Mouse (Mus musculus) embryonic facial prominence, embryonic 12.5 days (tissue): ENCODE measurements around the gene Wnt6. TPM values are rescaled to one million over a fixed set of nuclear protein-coding genes. Genes with fewer than 3 reads are reported as not detected.
A peak's percentile ranks its signal among the peaks of the same experiment; 100 is the strongest.

Source experiments
- ATAC-seq: fragments of 200-750 bp; cut with Nextera tagmentation; 2 replicates; pipeline ENCODE4 v1.8.0; 2017; ENCODE audit not compliant: insufficient number of reproducible peaks, insufficient read depth, low FRiP score, low TSS enrichment
- H3K27ac ChIP-seq: fragments of 300-500 bp; sonication (generic); 2 replicates; pipeline ENCODE4 v1.5.1; 2016; ENCODE audit warnings: mild to moderate bottlenecking
- H3K27me3 ChIP-seq: fragments of 300-500 bp; sonication (generic); 2 replicates; pipeline ENCODE4 v1.6.1; 2016; ENCODE audit warnings: mild to moderate bottlenecking, moderate library complexity
- H3K36me3 ChIP-seq: fragments of 300-500 bp; sonication (generic); 2 replicates; pipeline ENCODE4 v1.6.1; 2016; ENCODE audit warnings: mild to moderate bottlenecking
- H3K4me1 ChIP-seq: fragments of 300-500 bp; sonication (generic); 2 replicates; pipeline ENCODE4 v1.6.1; 2016
- H3K4me2 ChIP-seq: fragments of 300-500 bp; sonication (generic); replicated peaks from 2 replicates; pipeline ENCODE4 v1.6.1; 2016; ENCODE audit warnings: mild to moderate bottlenecking, moderate library complexity
- H3K4me3 ChIP-seq: fragments of 300-500 bp; sonication (generic); 2 replicates; pipeline ENCODE4 v1.5.1; 2016; ENCODE audit warnings: mild to moderate bottlenecking
- H3K9ac ChIP-seq: fragments of 300-500 bp; sonication (generic); 2 replicates; pipeline ENCODE4 v1.6.1; 2016; ENCODE audit warnings: mild to moderate bottlenecking, moderate library complexity
- H3K9me3 ChIP-seq: fragments of 300-500 bp; sonication (generic); 2 replicates; pipeline ENCODE4 v1.6.1; 2016; ENCODE audit warnings: mild to moderate bottlenecking, moderate library complexity
- WGBS: fragments of 180-500 bp; shearing (Covaris S2); methylation state at CpG from one replicate; pipeline ENCODE4 v1.1.7; 2016; 5-methylcytosine and 5-hydroxymethylcytosine counted together
- polyA plus RNA-seq: library from polyadenylated mRNA; unstranded; fragments of >200 nt; fragmentation: Nextera tagmentation; extraction: Ambion mirVana; gene quantifications from 2 replicates; pipeline ENCODE4 v1.2.1, GENCODE M21; 2016

The Wnt6 gene
- polyA plus RNA-seq, 1 experiment from 2014 or later, result 30.8 TPM

DNA sequence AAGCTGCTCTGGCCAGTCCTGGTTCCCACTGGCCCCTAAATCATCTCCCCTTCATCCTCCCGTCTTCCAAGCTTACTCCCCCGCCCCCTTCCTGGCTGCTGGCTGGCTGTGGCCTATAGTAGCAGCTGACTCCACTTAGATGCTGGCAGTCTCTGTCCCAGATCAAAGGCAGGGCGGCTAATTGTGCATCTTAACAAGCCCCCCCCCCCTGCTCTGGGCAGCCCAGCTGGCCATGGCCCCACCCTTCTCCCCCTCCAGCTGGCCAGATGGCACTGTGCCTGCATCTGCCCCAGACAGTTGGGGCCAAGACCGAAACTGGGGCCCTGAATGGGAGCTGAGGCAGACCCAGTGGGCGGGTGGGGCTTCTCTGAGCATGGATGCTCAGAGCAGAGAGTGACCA, 25.8 kb downstream of the Wnt6 start:
- H3K9ac ChIP-seq, result no peak overlapping the region
- H3K9me3 ChIP-seq, result no peaks in the 10 kb centered on the region
- no peak overlapping the region for H3K4me2 ChIP-seq
- no peak for ATAC-seq
- peaks cover 98% of the 10 kb centered on the region for H3K27me3 ChIP-seq
- peak overlapping the region; percentile 41; the same call in 1 of the 2 replicates for H3K27ac ChIP-seq
- 7% methylated on average over 5 of the region's 5 CpGs for WGBS
- no peak overlapping the region for H3K4me3 ChIP-seq
- no peaks in the 10 kb centered on the region for H3K36me3 ChIP-seq
- peaks cover 41% of the 10 kb centered on the region for H3K4me1 ChIP-seq

GRCm38 (mm10) chr1:74800424-74800888, 28.8 kb downstream of the Wnt6 start:
- Histone ChIP-seq H3K4me3 (peak overlapping the region; percentile 14; the same call in 1 of the 2 replicates), H3K27me3 (peaks cover 98% of the 10 kb centered on the region), H3K27ac (no peak overlapping the region), H3K9ac (no peak overlapping the region), H3K4me1 (peaks cover 35% of the 10 kb centered on the region), H3K4me2 (peak overlapping the region; percentile 36), H3K36me3 (no peaks in the 10 kb centered on the region), H3K9me3 (no peaks in the 10 kb centered on the region)
- under 1% methylated on average over 29 of the region's 29 CpGs for WGBS
- no peak for ATAC-seq

DNA sequence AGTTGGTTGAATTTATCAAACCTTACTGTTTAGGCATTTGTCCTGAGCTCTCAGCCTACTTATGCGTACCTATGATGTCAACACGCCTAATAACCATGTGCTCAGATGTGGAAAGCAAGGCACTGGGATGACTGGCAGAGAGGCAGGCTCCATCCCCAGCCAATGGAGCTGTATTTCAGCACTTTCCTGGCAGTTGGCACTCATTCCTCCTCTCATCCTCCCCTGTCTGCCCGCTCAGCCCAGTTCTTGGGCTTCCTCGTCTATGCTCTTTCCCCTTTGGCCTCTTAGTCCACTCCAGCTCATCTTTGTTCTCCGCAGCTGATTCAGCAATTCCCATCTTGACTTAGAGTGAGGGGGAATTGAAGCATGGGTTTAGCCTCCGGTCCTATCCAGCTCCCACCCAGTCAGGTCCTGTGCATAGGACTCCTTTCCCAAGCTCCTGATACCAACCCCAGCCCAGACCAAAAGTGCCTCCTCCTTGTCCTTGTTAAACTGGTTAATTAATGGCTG, 30.0 kb downstream of the Wnt6 start:
- no peak for ATAC-seq
- Histone ChIP-seq H3K27me3 (peaks cover 98% of the 10 kb centered on the region), H3K4me1 (peaks cover 45% of the 10 kb centered on the region)

GRCm38 (mm10) chr1:74802795-74803656, 31.3 kb downstream of the Wnt6 start:
- 0 out of 2 replicates have a peak, but pooled peaks have one; percentile 12 for ATAC-seq
- no peak overlapping the region for H3K27ac ChIP-seq
- peak overlapping the region; percentile 42 for H3K4me3 ChIP-seq
- WGBS, result under 1% methylated on average over 57 of the region's 57 CpGs
- no peaks in the 10 kb centered on the region for H3K9me3 ChIP-seq
- H3K9ac ChIP-seq, result peak overlapping the region; percentile 34
- no peaks in the 10 kb centered on the region for H3K36me3 ChIP-seq
- peaks cover 99% of the 10 kb centered on the region for H3K27me3 ChIP-seq
- peaks cover 55% of the 10 kb centered on the region for H3K4me1 ChIP-seq
- peak overlapping the region; percentile 85 for H3K4me2 ChIP-seq

More for the DNA sequence above, 30.0 kb downstream of the Wnt6 start:
- H3K4me3 ChIP-seq, result no peak overlapping the region
- H3K4me2 ChIP-seq, result no peak overlapping the region
- WGBS, result 13% methylated on average over 6 of the region's 6 CpGs
- no peaks in the 10 kb centered on the region for H3K9me3 ChIP-seq
- no peak overlapping the region for H3K27ac ChIP-seq
- no peaks in the 10 kb centered on the region for H3K36me3 ChIP-seq
- H3K9ac ChIP-seq, result no peak overlapping the region

DNA sequence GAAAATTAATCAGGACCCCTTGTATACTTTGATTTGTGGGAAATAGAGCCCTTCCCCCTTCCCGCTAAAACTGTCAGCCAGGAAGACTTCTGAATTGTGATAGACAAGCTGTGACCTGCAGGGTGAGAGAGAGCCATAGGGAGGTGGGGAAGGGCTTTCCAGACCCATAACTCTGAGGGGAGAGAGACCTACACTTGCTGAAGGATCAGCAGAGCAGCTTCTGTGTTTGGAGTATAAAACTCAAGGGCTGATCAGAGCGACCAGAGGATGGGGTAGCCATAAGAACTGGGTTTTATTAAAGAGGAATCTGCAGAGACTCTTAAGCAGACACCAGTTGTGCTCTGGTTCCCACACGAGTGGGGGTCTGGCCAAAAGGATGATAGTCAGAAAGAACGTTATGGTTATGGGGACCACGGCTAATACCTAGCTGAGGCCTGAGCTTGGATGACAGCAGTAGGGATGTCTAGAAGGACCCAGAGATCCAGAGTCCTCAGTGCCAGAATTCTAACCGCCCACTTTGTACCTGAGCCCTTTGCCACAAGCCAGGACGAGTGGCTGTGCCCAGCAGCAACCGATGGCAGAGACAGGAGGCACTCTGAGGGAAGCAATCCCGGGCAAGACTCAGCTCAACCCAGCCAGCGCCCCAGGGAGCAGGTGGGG, 32.6 kb downstream of the Wnt6 start:
- no peak for ATAC-seq
- Histone ChIP-seq H3K36me3 (no peaks in the 10 kb centered on the region), H3K4me2 (no peak overlapping the region; the same call in 1 of the 2 replicates), H3K9me3 (no peaks in the 10 kb centered on the region), H3K27me3 (peaks cover 87% of the 10 kb centered on the region), H3K27ac (no peak overlapping the region), H3K4me1 (peaks cover 51% of the 10 kb centered on the region), H3K4me3 (no peak overlapping the region), H3K9ac (no peak overlapping the region)
- 6% methylated on average over 10 of the region's 10 CpGs for WGBS

- H3K9me3 ChIP-seq, result no peaks in the 10 kb centered on the region
- no peak overlapping the region for H3K9ac ChIP-seq
- no peaks in the 10 kb centered on the region for H3K36me3 ChIP-seq
- no peak overlapping the region for H3K27ac ChIP-seq
- H3K4me3 ChIP-seq, result no peak overlapping the region
- ATAC-seq, result no peak
- WGBS, result 12% methylated on average over 4 of the region's 4 CpGs
- H3K4me1 ChIP-seq, result peaks cover 46% of the 10 kb centered on the region
- H3K4me2 ChIP-seq, result no peak overlapping the region
- H3K27me3 ChIP-seq, result peaks cover 87% of the 10 kb centered on the region
Measured at GRCm38 (mm10) chr1:74805340-74805835, 33.7 kb downstream of the Wnt6 start.

DNA sequence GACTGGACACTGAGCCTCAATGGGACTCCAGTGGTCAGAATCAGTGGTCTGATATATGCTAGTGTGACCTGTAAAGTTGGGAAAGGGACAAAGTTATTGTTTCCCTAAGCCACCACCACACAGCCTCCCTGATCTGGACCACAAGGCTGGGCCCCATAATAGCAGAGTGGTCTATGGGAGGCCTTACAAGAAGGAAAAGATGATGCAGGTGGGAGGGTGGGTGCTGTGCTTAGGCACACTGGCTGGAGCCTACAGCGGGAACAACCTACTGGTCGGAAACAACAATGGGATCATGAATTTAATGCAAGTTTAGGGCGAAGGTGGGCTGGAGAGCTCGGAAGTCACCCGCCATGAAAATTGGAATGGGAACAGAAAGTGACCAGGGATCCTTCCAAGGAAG, 34.2 kb downstream of the Wnt6 start:
- no peaks in the 10 kb centered on the region for H3K36me3 ChIP-seq
- H3K27ac ChIP-seq, result no peak overlapping the region
- no peak overlapping the region for H3K4me2 ChIP-seq
- peaks cover 83% of the 10 kb centered on the region for H3K27me3 ChIP-seq
- peaks cover 42% of the 10 kb centered on the region for H3K4me1 ChIP-seq
- no peak for ATAC-seq
- H3K9ac ChIP-seq, result no peak overlapping the region
- no peak overlapping the region for H3K4me3 ChIP-seq
- WGBS, result 9% methylated on average over 5 of the region's 5 CpGs
- no peaks in the 10 kb centered on the region for H3K9me3 ChIP-seq

- peaks cover 39% of the 10 kb centered on the region for H3K4me1 ChIP-seq
- H3K36me3 ChIP-seq, result no peaks in the 10 kb centered on the region
- peak overlapping the region; percentile 45 for H3K9ac ChIP-seq
- H3K27me3 ChIP-seq, result peaks cover 77% of the 10 kb centered on the region
- H3K4me3 ChIP-seq, result peak overlapping the region; percentile 22
- ATAC-seq, result no peak
- peak overlapping the region; percentile 54 for H3K4me2 ChIP-seq
- no peak overlapping the region; the same call in 1 of the 2 replicates for H3K27ac ChIP-seq
- WGBS, result under 1% methylated on average over 38 of the region's 38 CpGs
- no peaks in the 10 kb centered on the region for H3K9me3 ChIP-seq
Measured at GRCm38 (mm10) chr1:74806360-74807311, 34.9 kb downstream of the Wnt6 start.

- peaks cover 38% of the 10 kb centered on the region for H3K4me1 ChIP-seq
- peak overlapping the region; percentile 54 for H3K4me2 ChIP-seq
- no peaks in the 10 kb centered on the region for H3K9me3 ChIP-seq
- no peak overlapping the region; the same call in 1 of the 2 replicates for H3K27ac ChIP-seq
- WGBS, result 4% methylated on average over 23 of the region's 23 CpGs
- ATAC-seq, result 0 out of 2 replicates have a peak, but pooled peaks have one; percentile 18
- no peaks in the 10 kb centered on the region for H3K36me3 ChIP-seq
- H3K4me3 ChIP-seq, result peak overlapping the region; percentile 22; the same call in 1 of the 2 replicates
- H3K9ac ChIP-seq, result no peak overlapping the region; the same call in 1 of the 2 replicates
- peaks cover 67% of the 10 kb centered on the region for H3K27me3 ChIP-seq
Measured at GRCm38 (mm10) chr1:74807551-74808071, 35.9 kb downstream of the Wnt6 start.

DNA sequence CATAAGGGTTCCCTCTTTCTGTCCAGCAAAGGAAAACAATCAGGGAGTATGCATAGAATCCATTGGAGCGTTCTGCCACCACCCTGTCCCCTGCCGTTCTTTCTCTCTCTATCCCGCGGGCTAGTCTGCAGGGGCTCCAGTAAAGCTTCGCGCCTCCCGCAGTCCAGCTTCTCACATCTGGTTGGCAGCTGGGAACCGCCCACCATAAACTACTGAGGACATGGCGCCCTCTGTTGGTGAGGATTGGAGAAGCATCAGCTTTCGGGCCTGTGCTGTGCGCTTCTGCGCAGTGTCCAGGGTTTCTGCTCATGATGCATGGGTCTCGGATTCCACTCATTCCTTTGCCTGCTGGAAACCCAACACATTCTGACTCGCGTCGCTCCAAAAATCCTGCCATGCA, 36.4 kb downstream of the Wnt6 start:
- peak overlapping the region; percentile 54 for H3K4me2 ChIP-seq
- H3K9ac ChIP-seq, result no peak overlapping the region; the same call in 1 of the 2 replicates
- peaks cover 34% of the 10 kb centered on the region for H3K4me1 ChIP-seq
- H3K9me3 ChIP-seq, result no peaks in the 10 kb centered on the region
- no peak overlapping the region for H3K27ac ChIP-seq
- no peaks in the 10 kb centered on the region for H3K36me3 ChIP-seq
- WGBS, result under 1% methylated on average over 16 of the region's 16 CpGs
- H3K4me3 ChIP-seq, result peak overlapping the region; percentile 22
- peaks cover 62% of the 10 kb centered on the region for H3K27me3 ChIP-seq
- peak; percentile 70; the same call in 1 of the 2 replicates for ATAC-seq
